Mouse (Mus musculus) heart, adult 2 months (tissue): ENCODE results near the gene Zfp993.
"Not testable (repeated sequence)": the region's sequence is repeated elsewhere in the genome, so short reads cannot be mapped to it uniquely, and the experiment has no call there.

ENCODE experiments used
- CTCF ChIP-seq: fragments of 200-600 bp; IDR thresholded peaks from 2 replicates; pipeline ENCODE4 v1.8.1; 2022; ENCODE audit warnings: antibody characterized with exemption, mild to moderate bottlenecking, moderate library complexity
- EP300 ChIP-seq: fragments of 200-500 bp; IDR thresholded peaks from 2 replicates; pipeline ENCODE4 v1.6.1; 2011; ENCODE audit warnings: low read depth, low read length, control low read depth; ENCODE audit not compliant: insufficient read depth
- POLR2A ChIP-seq: fragments of 200-500 bp; IDR thresholded peaks from 2 replicates; pipeline ENCODE4 v1.6.1; 2011; ENCODE audit warnings: mild to moderate bottlenecking, low read depth, low read length, control low read depth; ENCODE audit not compliant: insufficient read depth

DNA sequence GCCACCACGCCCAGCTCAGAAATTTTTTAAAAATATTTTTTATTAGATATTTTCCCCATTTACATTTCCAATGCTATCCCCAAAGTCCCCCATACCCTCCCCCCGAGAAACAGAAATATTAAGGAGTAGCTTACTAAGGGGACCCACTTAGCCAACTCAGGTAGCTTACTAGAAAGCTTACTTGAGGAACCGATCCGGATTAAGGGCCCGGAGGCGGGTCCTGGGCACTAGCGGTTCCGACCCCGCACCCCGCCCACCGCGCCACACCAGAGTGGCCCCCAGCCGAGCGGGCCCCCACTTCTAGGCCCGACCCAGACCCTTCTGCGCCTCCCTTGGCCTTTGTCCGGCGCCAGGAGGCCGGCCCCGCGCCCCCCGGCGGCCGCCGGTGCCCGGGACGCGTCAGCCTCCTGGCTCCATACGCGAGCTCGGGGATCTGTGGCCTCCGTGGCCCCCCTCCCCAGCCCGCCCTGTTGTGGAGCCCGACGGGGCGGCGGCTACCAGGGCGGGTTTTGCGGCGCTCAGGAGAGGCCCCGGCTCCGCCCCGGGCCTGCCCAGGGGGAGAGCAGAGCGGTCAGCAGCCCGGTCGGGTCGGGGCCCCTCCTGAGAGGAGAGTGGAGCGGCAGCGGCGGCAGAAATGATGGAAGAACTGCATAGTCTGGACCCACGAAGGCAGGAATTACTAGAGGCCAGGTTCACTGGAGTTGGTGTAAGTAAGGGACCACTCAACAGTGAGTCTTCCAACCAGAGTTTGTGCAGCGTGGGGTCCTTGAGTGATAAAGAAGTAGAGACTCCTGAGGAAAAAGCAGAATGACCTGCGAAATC lies 7.0 kb upstream of the Zfp993 start:
- not testable (repeated sequence) for TF ChIP-seq CTCF, POLR2A, EP300
